Mouse (Mus musculus) fat pad, adult 2 months (tissue): ENCODE measurements around the gene Lin7c.

Source experiments
- DNase-seq: peaks from one replicate; pipeline ENCODE4 v3.0.0-alpha.2; 2011; ENCODE audit warnings: low read depth, low spot score; ENCODE audit errors: extremely low read depth

Lin7c gene

DNA sequence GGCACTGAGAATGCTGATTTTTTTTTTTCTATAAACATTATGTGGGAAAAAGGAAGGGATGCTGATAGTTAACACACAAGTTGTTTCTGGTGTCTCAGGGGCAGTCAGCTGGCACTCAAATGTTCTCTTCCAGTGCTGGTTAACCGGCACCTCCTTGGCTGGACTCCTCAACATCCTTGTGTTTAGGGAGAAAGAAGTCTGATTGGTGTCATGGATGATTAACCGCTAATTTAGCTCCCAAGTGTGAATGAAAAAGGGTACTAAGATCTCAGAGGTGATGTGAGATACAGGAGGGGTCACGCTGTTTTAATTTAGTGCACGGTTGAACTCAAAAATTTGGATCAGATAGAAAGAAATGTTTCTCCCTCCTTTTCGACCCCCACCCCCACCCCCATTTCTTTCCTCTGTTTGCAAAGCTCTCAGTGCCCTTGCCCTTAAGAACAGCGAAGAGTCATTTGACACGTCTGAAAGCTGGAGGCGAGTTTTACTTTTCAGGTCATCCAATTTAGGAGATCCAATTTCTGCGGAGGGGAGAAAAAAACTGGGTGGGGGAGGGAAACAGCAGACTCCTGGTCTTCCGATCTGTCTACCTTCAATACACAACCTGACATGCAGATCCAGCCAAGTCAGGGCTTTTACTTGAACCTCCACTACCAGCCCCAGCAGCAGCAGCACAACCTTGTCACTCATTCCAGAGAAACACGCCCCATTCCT, 26.3 kb downstream of the Lin7c start:
- DNase-seq: no peak

DNA sequence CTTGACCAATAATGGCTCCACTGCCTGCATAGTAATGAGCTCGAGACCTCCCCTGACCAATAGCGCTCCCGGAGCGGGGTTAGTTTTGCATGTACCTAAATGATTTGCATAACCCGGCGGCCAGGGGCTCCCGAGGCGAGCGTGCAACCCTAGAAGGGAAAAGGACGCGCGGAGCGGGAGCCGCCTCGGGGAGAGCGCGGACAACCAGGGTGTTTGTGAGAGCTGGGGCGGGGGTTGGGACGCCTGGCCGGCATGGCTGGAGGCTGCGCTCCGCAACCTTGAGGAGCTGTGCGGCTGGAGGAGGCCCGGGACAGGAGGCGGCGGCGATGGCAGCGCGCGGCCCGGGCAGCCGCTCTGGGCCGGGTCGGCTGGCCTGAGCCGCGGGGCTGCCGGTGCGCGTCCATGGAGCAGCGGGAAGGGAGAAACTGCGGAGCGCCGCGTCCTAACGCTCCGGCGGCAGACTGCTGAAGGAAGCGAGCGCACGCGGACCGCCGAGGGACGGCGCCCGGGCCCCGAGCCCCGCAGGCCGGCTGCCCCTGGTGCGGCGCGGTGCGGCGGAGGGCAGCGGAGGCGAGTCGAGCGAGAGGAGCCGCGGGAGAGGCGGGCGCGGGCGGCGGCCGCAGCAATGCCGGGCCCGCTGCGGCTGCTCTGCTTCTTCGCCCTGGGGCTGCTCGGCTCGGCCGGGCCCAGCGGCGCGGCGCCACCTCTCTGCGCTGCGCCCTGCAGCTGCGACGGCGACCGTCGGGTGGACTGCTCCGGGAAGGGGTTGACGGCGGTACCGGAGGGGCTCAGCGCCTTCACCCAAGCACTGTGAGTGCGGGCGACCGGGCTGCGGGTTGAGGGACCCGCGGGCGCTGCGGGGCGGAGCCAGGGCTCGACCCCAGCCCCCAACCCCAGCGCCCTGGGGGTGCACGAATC, 27.1 kb downstream of the Lin7c start, which contains the start of gene Lgr4:
TSS of gene Lgr4 (plus strand) at position 152 of the 918 bp plus-strand sequence.
- peak; percentile 95 for DNase-seq

DNA sequence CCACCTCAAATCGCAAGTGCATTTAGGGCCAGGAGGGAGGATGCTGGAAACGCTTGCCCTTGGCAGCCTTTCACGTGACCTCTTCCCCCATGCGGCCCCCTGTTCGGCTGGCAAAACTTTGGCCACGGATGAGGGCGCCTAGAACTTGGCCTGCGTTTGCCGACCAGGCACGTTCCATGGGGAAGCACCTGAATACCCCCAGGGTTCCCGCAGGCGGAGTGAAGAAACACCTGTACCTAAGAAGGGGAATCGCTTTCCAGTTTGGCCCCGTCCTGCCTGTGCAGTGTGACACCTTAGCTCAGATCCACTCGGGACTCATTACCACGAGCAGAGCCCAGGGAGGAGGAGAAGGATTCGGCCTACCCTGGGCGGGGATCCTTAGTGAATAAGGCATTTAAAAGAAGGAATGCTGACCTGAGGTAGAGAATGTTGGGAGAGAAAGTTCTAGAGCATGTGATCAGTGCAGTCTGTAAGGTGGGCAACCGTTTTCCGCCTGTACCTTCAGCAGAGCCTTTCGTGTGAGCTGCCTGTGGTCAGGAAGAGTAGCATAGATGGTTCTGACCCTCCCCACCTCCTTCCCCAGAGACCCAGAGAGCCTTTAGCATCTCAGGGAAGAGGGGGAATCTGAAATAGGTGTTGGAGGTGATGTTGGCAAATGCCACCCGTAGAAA, 28.1 kb downstream of the Lin7c start:
- DNase-seq: no peak

DNA sequence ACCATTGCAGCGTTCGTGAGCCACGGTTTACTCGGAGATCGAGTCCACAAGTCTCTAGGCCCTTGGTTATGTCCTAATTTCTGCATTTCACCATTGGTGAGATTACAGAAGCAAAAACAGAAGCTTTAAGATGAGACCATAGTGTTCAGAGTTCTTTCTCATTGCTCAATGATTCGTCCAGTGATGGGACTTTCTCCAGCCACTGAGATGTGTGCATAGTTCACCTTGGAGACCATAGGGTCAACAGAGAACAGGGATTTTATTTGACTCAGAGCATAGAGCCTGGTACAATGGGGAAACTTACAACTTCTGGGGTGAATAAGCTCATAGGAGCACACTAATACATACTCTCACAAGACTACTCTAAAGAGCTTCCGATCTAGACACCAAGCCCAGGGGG, 29.8 kb downstream of the Lin7c start:
- DNase-seq: no peak

DNA sequence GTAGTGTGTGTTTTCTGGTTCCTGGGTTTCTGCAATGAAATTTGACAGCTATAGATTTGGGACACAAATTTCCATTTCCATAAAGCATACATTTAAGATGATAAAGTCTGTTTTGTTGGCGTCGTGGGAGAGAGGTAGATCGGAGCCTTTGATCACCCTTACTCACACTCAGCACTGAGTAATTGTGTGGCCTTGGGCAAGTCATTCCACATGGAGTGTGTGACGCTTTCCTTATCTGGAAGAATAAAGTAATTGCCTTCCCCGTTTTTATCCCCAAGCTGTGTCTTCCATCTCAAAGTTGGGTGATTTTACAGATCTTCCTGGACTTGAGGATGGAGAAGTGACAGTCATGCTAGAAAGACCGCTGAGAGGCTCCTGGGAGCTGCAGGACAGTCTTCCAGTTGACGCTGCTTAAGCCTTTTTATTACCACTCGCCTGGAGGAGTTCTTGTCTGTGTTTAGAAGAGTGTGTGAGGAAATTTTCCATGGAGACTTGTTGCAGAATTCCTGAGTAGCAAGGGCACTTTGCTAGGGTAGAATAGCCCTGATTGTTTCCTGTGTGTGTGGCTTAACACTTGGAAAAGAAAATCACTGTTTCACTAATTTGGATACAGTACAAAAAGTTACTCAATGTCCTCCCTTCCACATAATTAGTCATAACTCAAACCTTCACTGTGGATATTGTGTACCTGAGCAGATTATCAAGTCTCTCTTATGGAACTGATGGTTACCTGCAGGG, 30.8 kb downstream of the Lin7c start:
- peak; percentile 100 for DNase-seq

DNA sequence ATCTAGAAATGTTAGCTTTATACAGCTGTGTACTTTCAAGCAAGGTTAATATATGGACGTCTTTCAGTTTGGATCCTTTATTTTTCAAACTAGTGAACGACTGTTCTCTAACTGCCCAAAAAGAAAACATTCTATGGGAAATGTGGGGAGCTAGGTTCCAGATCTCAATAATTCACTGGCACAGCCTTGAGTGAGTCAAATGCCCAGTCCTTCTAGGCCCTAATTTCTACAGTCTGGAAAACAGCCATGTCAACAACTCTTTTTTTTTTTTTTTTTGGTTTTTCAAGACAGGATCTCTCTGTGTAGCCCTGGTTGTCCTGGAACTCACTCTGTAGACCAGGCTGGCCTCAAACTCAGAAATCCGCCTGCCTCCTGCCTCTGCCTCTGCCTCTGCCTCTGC, 31.7 kb downstream of the Lin7c start:
- no peak for DNase-seq

GRCm38 (mm10) chr2:109923031-109923430, 32.4 kb downstream of the Lin7c start:
- DNase-seq: peak; percentile 100

DNA sequence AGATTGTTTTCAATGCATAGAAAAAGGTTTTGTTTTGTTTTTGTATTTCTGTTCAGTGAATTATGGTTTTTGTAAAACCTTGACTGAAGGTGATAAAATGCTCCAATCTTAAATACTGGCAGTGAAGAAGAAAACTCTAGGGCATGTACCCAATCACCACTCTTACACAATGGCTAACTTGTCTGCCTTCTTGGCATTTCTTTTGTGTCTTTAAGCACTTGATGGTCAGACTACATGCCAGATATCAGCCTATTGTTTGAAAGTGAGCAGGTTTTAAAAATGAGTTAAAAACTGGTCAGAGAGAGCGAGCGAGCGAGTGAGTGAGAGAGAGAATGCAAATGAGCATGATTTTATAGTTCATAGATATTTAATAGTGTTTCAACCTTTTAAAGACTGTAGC, 33.3 kb downstream of the Lin7c start:
- DNase-seq: peak; percentile 89

DNA sequence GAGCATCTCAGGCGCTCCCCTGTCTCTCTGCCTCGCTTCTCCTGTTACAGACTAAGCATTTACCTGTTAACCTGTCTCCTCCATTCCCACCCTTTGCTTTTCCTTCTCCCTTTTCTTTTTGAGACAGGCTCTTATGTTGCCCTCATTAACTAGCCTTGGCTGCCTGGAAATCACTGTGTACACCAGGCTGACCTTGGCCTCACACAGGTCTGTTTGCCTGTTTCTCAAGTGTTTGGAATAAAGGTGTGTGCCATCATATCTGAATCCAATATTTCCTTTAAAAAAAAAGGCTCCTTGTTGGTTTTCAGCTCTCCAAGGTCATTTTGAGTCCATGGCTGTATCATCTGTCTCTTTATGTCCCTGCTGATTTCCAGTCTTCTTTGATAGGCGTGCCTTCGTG, 36.3 kb downstream of the Lin7c start:
- DNase-seq: no peak

- no peak for DNase-seq
These were observed 36.8 kb downstream of the Lin7c start for GRCm38 (mm10) chr2:109927446-109927845.

DNA sequence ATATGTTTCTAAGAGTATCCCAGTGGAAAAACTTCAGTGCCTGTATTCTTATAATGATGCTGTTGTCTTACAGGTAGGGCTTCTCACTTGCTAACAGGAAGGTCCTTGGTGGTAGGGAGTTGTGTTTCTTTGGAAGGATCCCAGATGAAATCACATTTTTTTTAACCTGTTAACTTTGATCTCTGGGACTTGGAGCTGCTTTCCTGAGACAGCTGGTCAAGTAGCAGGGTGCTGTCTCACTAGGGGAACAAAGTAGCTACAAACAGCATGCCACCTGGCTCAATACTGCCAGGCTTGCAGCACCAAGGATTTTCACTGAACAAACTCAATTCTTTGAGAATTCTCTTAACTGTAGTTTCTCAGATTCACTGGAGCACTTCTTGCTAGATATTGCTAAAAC, 37.2 kb downstream of the Lin7c start:
- DNase-seq: no peak

DNA sequence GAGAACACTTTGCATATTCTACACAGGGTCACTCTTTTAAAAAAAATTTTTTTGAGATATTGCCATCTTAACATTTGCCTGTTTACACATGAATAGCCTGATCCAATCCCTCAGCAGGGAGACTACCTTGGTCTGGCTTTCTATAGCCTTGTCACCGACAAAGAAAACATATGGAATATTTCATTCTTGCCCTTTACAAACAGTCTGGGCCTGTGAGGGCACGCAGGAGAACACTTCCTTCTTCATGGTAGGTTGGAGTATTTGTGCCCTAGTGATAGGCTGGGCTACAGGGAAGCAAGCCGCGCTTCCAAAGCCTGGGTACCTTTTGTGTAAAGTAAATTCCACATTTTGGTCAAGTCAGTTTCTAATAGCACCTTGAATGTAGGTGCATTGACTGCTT, 38.1 kb downstream of the Lin7c start:
- no peak for DNase-seq

- DNase-seq: no peak
These were observed 38.6 kb downstream of the Lin7c start for GRCm38 (mm10) chr2:109929256-109929655.

DNA sequence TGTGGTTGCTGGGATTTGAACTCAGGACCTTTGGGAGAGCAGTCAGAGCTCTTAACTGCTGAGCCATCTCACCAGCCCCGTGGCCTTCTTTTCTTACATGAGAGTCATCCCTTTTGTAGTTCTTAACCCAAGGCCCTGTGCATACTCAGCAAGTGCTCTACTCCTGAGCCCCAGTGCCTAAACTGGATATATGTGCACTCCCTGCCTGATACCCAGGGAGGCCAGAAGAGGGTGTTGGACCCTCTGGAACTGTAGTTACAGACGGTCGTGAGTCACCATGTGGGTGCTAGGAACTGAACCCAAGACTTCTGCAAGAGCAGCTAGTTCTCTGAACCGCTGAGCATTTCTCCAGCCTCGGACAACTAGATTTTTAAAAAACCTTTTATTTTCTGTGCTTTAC, 39.7 kb downstream of the Lin7c start:
- no peak for DNase-seq

GRCm38 (mm10) chr2:109930771-109931170, 40.1 kb downstream of the Lin7c start:
- no peak for DNase-seq

DNA sequence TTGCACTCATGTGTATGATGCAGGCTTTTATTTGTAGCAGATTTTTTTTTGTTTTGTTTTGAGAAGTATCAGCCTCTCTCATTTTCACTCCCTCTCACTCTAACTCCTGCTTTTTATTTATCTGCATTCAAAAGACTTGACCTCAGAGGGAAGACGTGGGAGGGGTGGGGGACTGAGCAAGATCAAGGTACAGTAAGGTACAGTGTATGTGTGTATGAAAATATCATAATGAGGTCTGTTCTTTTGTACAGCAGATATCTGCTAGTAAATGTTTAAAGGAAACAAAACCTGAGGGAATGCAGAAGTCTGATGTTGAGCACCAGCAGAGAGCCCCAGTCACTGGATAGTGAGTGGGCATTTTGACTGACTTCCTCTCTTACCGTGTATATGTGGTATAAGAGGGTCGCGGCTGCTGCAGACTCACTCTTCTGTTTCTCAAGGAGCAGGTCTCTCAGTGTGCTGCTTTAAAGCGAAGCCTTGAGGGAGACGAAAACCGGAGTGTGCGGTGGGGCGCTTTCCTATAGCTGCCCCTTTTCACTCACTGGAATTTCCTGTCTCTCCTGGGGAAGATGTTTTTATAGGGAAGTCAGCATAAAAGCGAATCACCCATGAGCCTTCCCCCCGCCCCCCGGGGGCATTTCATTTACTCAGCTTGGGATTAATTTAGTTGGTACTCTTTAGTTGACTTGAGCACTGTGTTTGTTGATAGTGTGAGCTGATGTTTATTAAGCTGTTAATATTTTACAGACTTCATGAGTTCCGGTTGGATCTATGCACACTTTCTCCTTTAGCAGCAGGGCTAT, 41.5 kb downstream of the Lin7c start:
- DNase-seq: no peak

DNA sequence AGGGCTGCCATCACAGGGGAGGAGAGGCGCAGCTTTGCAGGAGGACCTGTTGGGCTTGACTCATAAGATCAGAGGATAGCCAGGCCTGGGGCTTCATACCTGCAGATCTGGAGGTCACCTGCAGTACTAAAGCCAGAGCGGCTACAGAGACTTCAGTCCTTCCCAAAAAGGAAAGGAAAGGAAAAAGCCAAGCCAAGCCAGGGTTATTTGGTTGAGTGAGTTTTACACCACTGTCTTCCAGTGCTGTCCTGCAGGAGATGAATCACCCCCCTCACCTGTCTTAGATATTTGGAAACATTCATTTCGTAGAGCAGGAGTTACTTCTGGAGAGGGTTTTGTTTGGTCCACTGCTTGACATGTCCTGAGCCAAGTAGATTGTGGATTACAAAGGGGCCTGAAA, 42.5 kb downstream of the Lin7c start:
- no peak for DNase-seq

DNA sequence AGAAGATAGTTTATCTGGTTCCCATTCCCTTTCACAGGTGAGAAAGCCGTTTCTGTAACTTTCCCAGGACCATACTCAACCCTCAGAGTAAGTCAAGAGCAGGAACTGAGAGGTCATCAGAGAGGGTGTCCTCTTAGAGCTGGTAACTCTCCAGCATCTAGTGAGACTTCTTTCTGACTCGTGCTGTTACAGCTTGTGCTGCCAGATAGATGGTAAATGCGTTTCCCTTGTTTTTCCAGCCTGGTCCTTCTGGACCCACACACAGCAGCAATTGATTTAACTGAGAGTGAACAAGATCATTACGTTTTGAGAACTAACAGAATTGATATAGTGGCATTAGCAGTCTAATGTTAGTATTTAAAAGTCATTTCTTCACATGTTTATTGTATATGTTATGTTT, 43.4 kb downstream of the Lin7c start:
- no peak for DNase-seq

- no peak for DNase-seq
These were observed 44.5 kb downstream of the Lin7c start for GRCm38 (mm10) chr2:109935194-109935593.

- DNase-seq: no peak
These were observed 45.2 kb downstream of the Lin7c start for GRCm38 (mm10) chr2:109935754-109936409.
